Mouse (Mus musculus) embryonic stem cell, embryonic (primary cell): ENCODE results near the gene Uqcc3.

Experiments
- CTCF ChIA-PET, 4 experiments: fragments of 300-600 bp in 2 of 4; fragments of 350-600 bp in 2 of 4; sonication (Branson Sonifier 250); formaldehyde crosslinking; loops; one replicate each; lab custom pipeline; 2022; ENCODE audit warnings: inconsistent platforms in 2 of 4; lab: Charles Lee
- POLR2A ChIA-PET, 4 experiments: fragments of 300-600 bp in 2 of 4; fragments of 350-600 bp in 2 of 4; sonication (Branson Sonifier 250); formaldehyde crosslinking; loops; one replicate each; lab custom pipeline; 2022; ENCODE audit warnings: antibody characterized with exemption in 4 of 4, inconsistent platforms in 1 of 4; lab: Charles Lee

The Uqcc3 gene

GRCm38 (mm10) chr19:8875031-8875430, 5.7 kb downstream of the Uqcc3 start:
- ChIA-PET CTCF (interaction anchor here in 2 of 4 experiments (0.6 to 1.1 kb wide), 3 partner anchors 11 to 100 kb away, joined by 3 to 5 read pairs (median 3); partner anchors contain the start of gene Tmem179b (in 1 of the 2)), POLR2A (interaction anchor here in 3 of 4 experiments (0.9 to 27.2 kb wide), 23 partner anchors 9 to 162 kb away, joined by 3 to 851 read pairs (median 4); partner anchors contain the start of genes 1810009A15Rik (in 3 of the 3), Gm49416 (in 3 of the 3), Eef1g (in 2 of the 3) and Ganab (in 2 of the 3))

- POLR2A ChIA-PET, result interaction anchor here (0.6 to 27.2 kb wide), 43 partner anchors 9 to 1406 kb away, joined by 3 to 851 read pairs (median 4); partner anchors contain the start of genes 1810009A15Rik (in 4 of the 4), Gm49416 (in 4 of the 4), Uqcc3 (in 3 of the 4) and Ganab (in 2 of the 4)
Measured at GRCm38 (mm10) chr19:8872266-8872840, 8.4 kb downstream of the Uqcc3 start.

GRCm38 (mm10) chr19:8871267-8872186, 9.2 kb downstream of the Uqcc3 start, which contains the start of gene Ubxn1:
Gene Ubxn1 (plus strand): TSS chr19:8871496.
- ChIA-PET POLR2A (interaction anchor here (0.5 to 27.2 kb wide), 101 partner anchors 9 to 1110 kb away, joined by 3 to 851 read pairs (median 4); partner anchors contain the start of genes Uqcc3 (in 4 of the 4), 1810009A15Rik (in 3 of the 4), Eef1g (in 3 of the 4) and Gm49403 (in 3 of the 4)), CTCF (interaction anchor here (0.6 to 1.0 kb wide), 7 partner anchors 14 to 158 kb away, joined by 3 to 9 read pairs (median 4); no protein-coding TSS in a partner anchor)

More at GRCm38 (mm10) chr19:8872266-8872840, 8.4 kb downstream of the Uqcc3 start:
- CTCF ChIA-PET, result interaction anchor here in 2 of 4 experiments (0.6 to 0.7 kb wide), 3 partner anchors 8 to 1500 kb away, joined by 3 to 4 read pairs (median 3); partner anchors contain the start of gene Uqcc3 (in 1 of the 2)

GRCm38 (mm10) chr19:8870838-8871237, 9.9 kb downstream of the Uqcc3 start:
- ChIA-PET POLR2A (interaction anchor here (0.5 to 27.2 kb wide), 90 partner anchors 10 to 1111 kb away, joined by 3 to 851 read pairs (median 4); partner anchors contain the start of genes Uqcc3 (in 4 of the 4), 1810009A15Rik (in 3 of the 4), Eef1g (in 3 of the 4) and Gm49403 (in 3 of the 4)), CTCF (interaction anchor here (0.6 to 1.0 kb wide), 8 partner anchors 8 to 153 kb away, joined by 3 to 9 read pairs (median 4); no protein-coding TSS in a partner anchor)

GRCm38 (mm10) chr19:8870381-8870780, 10.3 kb downstream of the Uqcc3 start:
- POLR2A ChIA-PET, result interaction anchor here (0.6 to 27.2 kb wide), 31 partner anchors 11 to 1057 kb away, joined by 3 to 851 read pairs (median 4); partner anchors contain the start of genes Uqcc3 (in 3 of the 4), 1810009A15Rik (in 2 of the 4), Ganab (in 2 of the 4) and Gm49403 (in 2 of the 4)
- CTCF ChIA-PET, result interaction anchor here in 1 of 4 experiments (0.7 to 0.8 kb wide), 2 partner anchors 8 to 38 kb away, joined by 3 to 9 read pairs; no protein-coding TSS in a partner anchor

GRCm38 (mm10) chr19:8864265-8864664, 16.5 kb downstream of the Uqcc3 start:
- ChIA-PET CTCF (interaction anchor here in 1 of 4 experiments (0.9 kb wide), 1 partner anchor 242 kb away, joined by 3 read pairs; no protein-coding TSS in a partner anchor), POLR2A (interaction anchor here in 1 of 4 experiments (1.0 kb wide), 1 partner anchor 14 kb away, joined by 3 read pairs; no protein-coding TSS in a partner anchor)

GRCm38 (mm10) chr19:8859018-8859417, 21.7 kb downstream of the Uqcc3 start:
- POLR2A ChIA-PET, result interaction anchor here in 3 of 4 experiments (0.6 to 4.3 kb wide), 21 partner anchors 10 to 610 kb away, joined by 3 to 43 read pairs (median 3); partner anchors contain the start of genes 1810009A15Rik (in 3 of the 3), Gm49416 (in 3 of the 3), Ubxn1 (in 2 of the 3) and Ganab (in 1 of the 3)
- CTCF ChIA-PET, result interaction anchor here (0.6 to 2.6 kb wide), 12 partner anchors 10 to 251 kb away, joined by 3 to 14 read pairs (median 6); partner anchors contain the start of genes Uqcc3 (in 1 of the 4) and Zbtb3 (in 1 of the 4)

GRCm38 (mm10) chr19:8857689-8858088, 23.0 kb downstream of the Uqcc3 start:
- ChIA-PET CTCF (interaction anchor here (0.6 to 2.6 kb wide), 17 partner anchors 9 to 254 kb away, joined by 3 to 14 read pairs (median 3); partner anchors contain the start of genes Ubxn1 (in 2 of the 4), Gng3 (in 1 of the 4) and Zbtb3 (in 1 of the 4)), POLR2A (interaction anchor here in 3 of 4 experiments (0.7 to 4.3 kb wide), 11 partner anchors 12 to 252 kb away, joined by 3 to 43 read pairs (median 5); partner anchors contain the start of genes 1810009A15Rik (in 1 of the 3), Eef1g (in 1 of the 3), Ganab (in 1 of the 3) and Gm49416 (in 1 of the 3))

GRCm38 (mm10) chr19:8853117-8853516, 27.6 kb downstream of the Uqcc3 start:
- ChIA-PET CTCF (interaction anchor here in 2 of 4 experiments (0.6 to 2.6 kb wide), 5 partner anchors 63 to 206 kb away, joined by 3 to 8 read pairs (median 3); partner anchors contain the start of gene Ahnak (in 1 of the 2)), POLR2A (interaction anchor here (0.7 to 4.1 kb wide), 40 partner anchors 9 to 256 kb away, joined by 3 to 39 read pairs (median 5); partner anchors contain the start of genes 1810009A15Rik (in 3 of the 4), Gm49416 (in 3 of the 4), Gng3 (in 2 of the 4) and Uqcc3 (in 2 of the 4))

- CTCF ChIA-PET, result interaction anchor here in 2 of 4 experiments (0.6 to 2.6 kb wide), 15 partner anchors 8 to 238 kb away, joined by 3 to 8 read pairs (median 4); partner anchors contain the start of genes Gng3 (in 2 of the 2), Ahnak (in 1 of the 2) and Eef1g (in 1 of the 2)
- POLR2A ChIA-PET, result interaction anchor here (0.7 to 4.1 kb wide), 75 partner anchors 9 to 257 kb away, joined by 3 to 39 read pairs (median 4); partner anchors contain the start of genes 1810009A15Rik (in 4 of the 4), Gm49416 (in 4 of the 4), Gng3 (in 3 of the 4) and Ubxn1 (in 3 of the 4)
Measured at GRCm38 (mm10) chr19:8852236-8852928, 28.3 kb downstream of the Uqcc3 start.

- POLR2A ChIA-PET, result interaction anchor here (0.6 to 4.1 kb wide), 57 partner anchors 8 to 258 kb away, joined by 3 to 39 read pairs (median 5); partner anchors contain the start of genes 1810009A15Rik (in 4 of the 4), Gm49416 (in 4 of the 4), Gng3 (in 3 of the 4) and Ubxn1 (in 3 of the 4)
- CTCF ChIA-PET, result interaction anchor here in 2 of 4 experiments (0.8 to 2.6 kb wide), 13 partner anchors 9 to 239 kb away, joined by 3 to 8 read pairs (median 3); partner anchors contain the start of genes Gng3 (in 2 of the 2) and Eef1g (in 1 of the 2)
Measured at GRCm38 (mm10) chr19:8851639-8852038, 29.1 kb downstream of the Uqcc3 start.

GRCm38 (mm10) chr19:8850402-8850901, 30.3 kb downstream of the Uqcc3 start, which contains the start of gene Lrrn4cl:
Gene Lrrn4cl (plus strand): TSS chr19:8850768.
- ChIA-PET CTCF (interaction anchor here in 3 of 4 experiments (0.6 to 2.0 kb wide), 4 partner anchors 8 to 232 kb away, joined by 3 to 9 read pairs (median 4); partner anchors contain the start of gene Gng3 (in 1 of the 3)), POLR2A (interaction anchor here (0.6 to 7.4 kb wide), 38 partner anchors 11 to 232 kb away, joined by 3 to 74 read pairs (median 4); partner anchors contain the start of genes Gng3 (in 4 of the 4), 1810009A15Rik (in 3 of the 4), Gm49416 (in 3 of the 4) and Slc3a2 (in 2 of the 4))

GRCm38 (mm10) chr19:8848356-8848755, 32.4 kb downstream of the Uqcc3 start:
- ChIA-PET POLR2A (interaction anchor here in 2 of 4 experiments (0.6 to 7.4 kb wide), 19 partner anchors 9 to 147 kb away, joined by 3 to 74 read pairs (median 3); partner anchors contain the start of genes Gng3 (in 2 of the 2), Ttc9c (in 2 of the 2), Uqcc3 (in 2 of the 2) and 1810009A15Rik (in 1 of the 2)), CTCF (interaction anchor here in 2 of 4 experiments (1.0 to 2.0 kb wide), 3 partner anchors 9 to 13 kb away, joined by 3 to 9 read pairs (median 4); no protein-coding TSS in a partner anchor)
